Mouse (Mus musculus) limb, embryonic 15.5 days (tissue): ENCODE data around the gene Ctrb1. TPM values are rescaled to one million over a fixed set of nuclear protein-coding genes. Genes with fewer than 3 reads are reported as not detected.

ENCODE experiments used
- ATAC-seq: fragments of 200-750 bp; cut with Nextera tagmentation; 2 replicates; pipeline ENCODE4 v1.8.0; 2017; ENCODE audit warnings: low read depth, moderate TSS enrichment; ENCODE audit not compliant: insufficient number of reproducible peaks, low FRiP score, low TSS enrichment
- H3K27ac ChIP-seq: fragments of 300-500 bp; sonication (generic); 2 replicates; pipeline ENCODE4 v1.5.1; 2015; ENCODE audit warnings: moderate library complexity, mild to moderate bottlenecking, inconsistent platforms
- H3K27me3 ChIP-seq: fragments of 300-500 bp; sonication (generic); 2 replicates; pipeline ENCODE4 v1.6.1; 2015; ENCODE audit warnings: inconsistent platforms
- H3K36me3 ChIP-seq: fragments of 300-500 bp; sonication (generic); 2 replicates; pipeline ENCODE4 v1.6.1; 2015; ENCODE audit warnings: inconsistent platforms
- H3K4me1 ChIP-seq: fragments of 300-500 bp; sonication (generic); 2 replicates; pipeline ENCODE4 v1.6.1; 2015; ENCODE audit warnings: inconsistent platforms
- H3K4me2 ChIP-seq: fragments of 300-500 bp; sonication (generic); 2 replicates; pipeline ENCODE4 v1.6.1; 2015; ENCODE audit warnings: mild to moderate bottlenecking, inconsistent platforms
- H3K4me3 ChIP-seq: fragments of 300-500 bp; sonication (generic); 2 replicates; pipeline ENCODE4 v1.5.1; 2015; ENCODE audit warnings: mild to moderate bottlenecking, inconsistent platforms
- H3K9ac ChIP-seq: fragments of 300-500 bp; sonication (generic); 2 replicates; pipeline ENCODE4 v1.6.1; 2015; ENCODE audit warnings: inconsistent platforms
- H3K9me3 ChIP-seq: fragments of 300-500 bp; sonication (generic); 2 replicates; pipeline ENCODE4 v1.6.1; 2016; ENCODE audit warnings: inconsistent platforms
- WGBS: fragments of 180-500 bp; shearing (Covaris S2); methylation state at CpG from one replicate; pipeline ENCODE4 v1.1.7; 2015; 5-methylcytosine and 5-hydroxymethylcytosine counted together
- polyA plus RNA-seq: library from polyadenylated mRNA; unstranded; fragments of >200 nt; fragmentation: Nextera tagmentation; extraction: Ambion mirVana; gene quantifications from 2 replicates; pipeline ENCODE4 v1.2.1, GENCODE M21; 2015

Gene Ctrb1
- polyA plus RNA-seq, 1 experiment from 2014 or later = 0.28 TPM

DNA sequence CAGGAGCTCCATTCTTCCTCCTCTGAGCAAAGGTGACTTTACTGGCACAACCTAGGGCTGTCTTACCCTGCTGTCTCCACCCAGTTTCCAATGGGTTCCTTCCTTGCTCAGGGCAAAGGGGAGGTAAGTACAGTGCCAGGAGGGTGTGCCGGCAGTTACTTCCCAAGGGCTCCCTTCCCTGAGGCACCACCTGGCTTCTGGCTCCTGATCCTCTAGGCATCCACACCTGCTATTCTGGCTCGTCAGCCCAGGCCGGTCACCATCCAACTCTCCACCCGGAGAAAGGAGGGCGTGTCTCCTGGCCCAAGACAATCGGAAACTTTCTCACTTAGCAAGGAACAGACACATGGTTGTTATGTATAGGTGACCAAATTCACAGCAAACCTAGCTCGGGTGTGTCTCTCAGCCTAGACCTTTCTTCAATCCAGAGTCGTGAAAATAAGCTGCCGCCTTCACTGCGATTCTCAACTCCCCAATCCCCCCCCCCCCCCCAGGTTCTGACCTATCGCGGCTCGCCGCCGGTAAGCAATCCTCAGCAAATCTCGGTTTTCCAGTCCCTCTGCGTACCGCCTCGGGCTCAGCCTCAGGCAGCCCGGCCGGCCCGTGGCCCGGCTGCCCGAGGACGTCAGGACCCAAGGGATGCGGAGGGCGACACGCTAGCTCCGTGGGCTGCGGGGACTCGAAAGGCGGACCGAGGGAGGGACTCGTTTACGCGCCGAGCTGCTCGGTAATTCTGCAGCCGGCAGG lies 40.6 kb upstream of the Ctrb1 start:
- ATAC-seq = peak; percentile 9; the same call in 1 of the 2 replicates
- peak overlapping the region; percentile 76 for H3K9ac ChIP-seq
- WGBS = under 1% methylated on average over 39 of the region's 39 CpGs
- H3K4me3 ChIP-seq = peak overlapping the region; percentile 77
- H3K4me1 ChIP-seq = peaks cover 88% of the 10 kb centered on the region
- no peaks in the 10 kb centered on the region for H3K9me3 ChIP-seq
- H3K27me3 ChIP-seq = no peaks in the 10 kb centered on the region
- no peaks in the 10 kb centered on the region for H3K36me3 ChIP-seq
- H3K27ac ChIP-seq = peak overlapping the region; percentile 87
- peak overlapping the region; percentile 75 for H3K4me2 ChIP-seq

GRCm38 (mm10) chr8:111729233-111730170 lies 38.7 kb upstream of the Ctrb1 start:
- ATAC-seq = no peak
- H3K9ac ChIP-seq = no peak overlapping the region
- WGBS = 71% methylated on average over 7 of the region's 7 CpGs

DNA sequence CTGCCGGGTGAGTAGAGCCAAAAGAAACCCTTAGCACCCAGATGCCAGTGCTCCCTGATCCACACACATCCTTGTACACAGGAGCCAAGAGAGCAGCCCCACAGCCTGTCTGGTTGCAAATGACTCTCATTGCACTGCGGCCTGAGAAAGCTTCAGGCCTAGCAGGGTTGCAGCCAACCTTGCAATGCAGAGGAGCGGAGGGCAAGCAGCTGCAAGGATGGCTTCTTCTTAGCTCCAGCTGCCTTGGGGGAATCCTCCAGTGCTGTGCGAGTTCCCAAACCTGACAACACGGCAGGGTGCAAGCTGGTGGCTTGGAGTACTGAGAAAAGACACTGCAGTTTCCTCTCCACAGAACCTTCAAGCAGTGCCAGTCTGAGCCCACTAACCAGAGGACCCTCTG lies 37.7 kb upstream of the Ctrb1 start:
- no peak overlapping the region for H3K4me2 ChIP-seq
- ATAC-seq = no peak
- H3K4me1 ChIP-seq = peaks cover 68% of the 10 kb centered on the region
- no peaks in the 10 kb centered on the region for H3K9me3 ChIP-seq
- no peak overlapping the region for H3K9ac ChIP-seq
- no peak overlapping the region for H3K4me3 ChIP-seq
- peak overlapping the region; percentile 43; the same call in 1 of the 2 replicates for H3K27ac ChIP-seq
- H3K27me3 ChIP-seq = no peaks in the 10 kb centered on the region
- H3K36me3 ChIP-seq = no peaks in the 10 kb centered on the region
- 65% methylated on average over 5 of the region's 5 CpGs for WGBS

More at GRCm38 (mm10) chr8:111729233-111730170, 38.7 kb upstream of the Ctrb1 start:
- Histone ChIP-seq H3K36me3 (no peaks in the 10 kb centered on the region), H3K27me3 (no peaks in the 10 kb centered on the region), H3K4me2 (no peak overlapping the region), H3K27ac (peak overlapping the region; percentile 43), H3K4me1 (peaks cover 75% of the 10 kb centered on the region), H3K9me3 (no peaks in the 10 kb centered on the region), H3K4me3 (no peak overlapping the region)

DNA sequence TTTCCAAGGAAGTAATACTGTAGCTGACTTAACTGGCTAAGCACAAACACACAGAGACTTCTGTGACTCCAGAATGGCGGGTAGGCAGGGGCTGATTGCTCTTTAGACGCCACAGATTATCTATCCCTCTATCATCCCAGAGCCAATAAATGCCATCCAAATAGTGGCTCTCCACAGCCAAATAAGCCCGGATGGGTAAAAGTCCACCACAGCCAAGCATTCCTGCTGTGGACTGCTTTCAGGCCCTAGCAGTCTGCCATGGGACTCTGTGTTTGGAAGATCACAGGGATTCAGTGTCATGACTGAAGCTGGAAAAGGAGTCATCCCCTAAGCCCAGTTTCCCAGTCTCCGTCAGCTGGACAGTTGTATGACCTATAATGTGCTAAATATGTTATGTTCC lies 36.7 kb upstream of the Ctrb1 start:
- 65% methylated on average over 4 of the region's 4 CpGs for WGBS
- H3K36me3 ChIP-seq = no peaks in the 10 kb centered on the region
- no peaks in the 10 kb centered on the region for H3K27me3 ChIP-seq
- ATAC-seq = no peak
- H3K9ac ChIP-seq = no peak overlapping the region
- H3K4me2 ChIP-seq = no peak overlapping the region
- no peak overlapping the region for H3K27ac ChIP-seq
- H3K4me1 ChIP-seq = peaks cover 59% of the 10 kb centered on the region
- no peak overlapping the region for H3K4me3 ChIP-seq
- no peaks in the 10 kb centered on the region for H3K9me3 ChIP-seq

DNA sequence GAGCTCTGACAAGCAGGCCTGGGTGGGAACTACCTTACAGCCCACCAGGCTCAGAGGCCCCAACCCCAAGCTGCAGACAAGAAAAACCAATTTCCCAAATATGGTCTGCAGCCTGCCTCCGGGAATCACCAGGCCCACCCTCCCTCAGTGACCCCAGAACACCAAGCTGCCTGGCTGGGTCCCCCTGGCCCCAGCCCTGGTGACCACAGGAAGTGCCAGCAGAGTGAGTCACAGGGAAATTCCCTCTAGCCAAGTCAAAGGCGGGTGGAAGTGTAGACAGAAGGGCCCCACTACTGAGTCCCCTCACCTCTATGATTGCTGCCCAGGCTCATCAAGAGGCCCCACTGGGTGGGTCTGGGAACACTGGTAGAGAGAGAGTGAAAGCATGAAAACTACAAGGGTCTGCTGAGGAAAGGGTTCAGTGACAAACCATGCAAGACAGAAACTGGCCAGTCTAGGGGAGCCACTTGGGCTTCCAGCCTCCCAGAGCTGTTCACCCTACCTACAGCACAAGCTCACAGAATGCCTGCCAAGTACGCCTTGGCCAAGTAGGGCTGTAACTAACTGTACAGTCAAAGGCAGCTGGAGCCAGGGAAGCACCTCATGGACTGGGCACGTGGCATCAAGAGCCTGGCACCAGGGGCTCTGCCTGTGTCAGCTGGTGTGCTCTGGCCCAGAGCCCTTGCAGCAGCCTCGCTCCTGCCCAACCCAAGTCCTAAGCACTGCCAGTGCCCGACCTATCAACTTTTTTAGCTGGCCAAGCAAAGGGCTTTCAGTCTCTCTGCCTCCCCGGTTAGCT lies 35.5 kb upstream of the Ctrb1 start:
- no peaks in the 10 kb centered on the region for H3K9me3 ChIP-seq
- no peak overlapping the region for H3K9ac ChIP-seq
- no peak overlapping the region for H3K4me3 ChIP-seq
- peak overlapping the region; percentile 77 for H3K27ac ChIP-seq
- ATAC-seq = peak; percentile 74
- no peak overlapping the region for H3K4me2 ChIP-seq
- H3K27me3 ChIP-seq = no peaks in the 10 kb centered on the region
- H3K36me3 ChIP-seq = no peaks in the 10 kb centered on the region
- 55% methylated on average over 7 of the region's 7 CpGs for WGBS
- H3K4me1 ChIP-seq = peaks cover 53% of the 10 kb centered on the region

- WGBS = 87% methylated on average over 6 of the region's 6 CpGs
- H3K4me2 ChIP-seq = no peak overlapping the region
- H3K27ac ChIP-seq = no peak overlapping the region
Measured at GRCm38 (mm10) chr8:111725341-111725740, 34.5 kb upstream of the Ctrb1 start.

DNA sequence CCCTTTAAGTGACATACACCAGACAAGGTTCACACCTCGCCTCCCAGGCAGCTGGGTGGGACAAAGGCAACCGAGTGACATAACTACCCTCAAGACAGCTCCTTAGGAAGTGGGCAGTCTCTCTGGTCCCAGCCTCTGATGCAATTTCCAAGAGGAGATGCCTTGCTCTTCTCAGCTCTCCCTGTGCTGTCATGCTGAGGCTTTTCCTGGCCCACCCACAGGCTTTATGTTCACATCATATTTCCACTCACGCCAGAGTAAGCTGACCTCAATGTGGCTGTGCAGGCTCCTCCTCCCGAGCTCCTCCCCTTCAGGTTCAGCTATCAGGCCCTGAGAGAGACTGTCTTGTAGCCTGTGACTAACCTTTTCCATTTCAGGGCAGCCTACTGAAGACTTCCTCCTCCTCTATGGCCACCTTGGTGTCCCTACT lies 29.3 kb upstream of the Ctrb1 start:
- Histone ChIP-seq H3K9ac (no peak overlapping the region), H3K4me2 (no peak overlapping the region), H3K27me3 (no peaks in the 10 kb centered on the region), H3K36me3 (peaks cover 33% of the 10 kb centered on the region), H3K9me3 (no peaks in the 10 kb centered on the region), H3K4me1 (peaks cover 38% of the 10 kb centered on the region), H3K27ac (no peak overlapping the region), H3K4me3 (no peak overlapping the region)
- WGBS = 46% methylated on average over 4 of the region's 4 CpGs
- ATAC-seq = no peak

More at GRCm38 (mm10) chr8:111725341-111725740, 34.5 kb upstream of the Ctrb1 start:
- peaks cover 48% of the 10 kb centered on the region for H3K4me1 ChIP-seq
- peaks cover 9% of the 10 kb centered on the region for H3K36me3 ChIP-seq
- no peaks in the 10 kb centered on the region for H3K27me3 ChIP-seq
- H3K9me3 ChIP-seq = no peaks in the 10 kb centered on the region
- ATAC-seq = no peak
- H3K4me3 ChIP-seq = no peak overlapping the region
- no peak overlapping the region for H3K9ac ChIP-seq

DNA sequence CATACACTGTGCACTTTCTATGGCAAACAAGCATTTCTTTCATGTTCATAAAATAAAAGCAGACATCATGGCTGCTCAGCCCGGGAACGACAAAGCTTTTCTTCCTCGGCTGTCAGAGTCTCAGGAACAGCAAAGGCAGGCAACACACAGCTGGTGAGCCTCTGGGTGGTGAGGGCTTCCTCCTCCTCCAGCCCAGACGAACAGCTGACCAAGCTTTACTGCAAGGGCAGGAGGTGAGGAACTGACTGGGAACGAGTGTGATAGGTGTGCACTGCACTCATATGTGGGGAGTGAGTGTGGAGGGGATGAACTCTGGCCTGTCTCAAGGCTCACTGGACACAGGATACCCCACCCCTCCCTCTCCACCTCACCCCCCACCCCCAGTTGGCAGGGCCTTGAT lies 28.1 kb upstream of the Ctrb1 start:
- no peak overlapping the region for H3K9ac ChIP-seq
- peaks cover 34% of the 10 kb centered on the region for H3K4me1 ChIP-seq
- no peak overlapping the region for H3K27ac ChIP-seq
- H3K4me3 ChIP-seq = no peak overlapping the region
- no peaks in the 10 kb centered on the region for H3K9me3 ChIP-seq
- peaks cover 45% of the 10 kb centered on the region for H3K36me3 ChIP-seq
- no peak overlapping the region for H3K4me2 ChIP-seq
- ATAC-seq = no peak
- no peaks in the 10 kb centered on the region for H3K27me3 ChIP-seq
- WGBS = 60% methylated on average over 5 of the region's 5 CpGs

DNA sequence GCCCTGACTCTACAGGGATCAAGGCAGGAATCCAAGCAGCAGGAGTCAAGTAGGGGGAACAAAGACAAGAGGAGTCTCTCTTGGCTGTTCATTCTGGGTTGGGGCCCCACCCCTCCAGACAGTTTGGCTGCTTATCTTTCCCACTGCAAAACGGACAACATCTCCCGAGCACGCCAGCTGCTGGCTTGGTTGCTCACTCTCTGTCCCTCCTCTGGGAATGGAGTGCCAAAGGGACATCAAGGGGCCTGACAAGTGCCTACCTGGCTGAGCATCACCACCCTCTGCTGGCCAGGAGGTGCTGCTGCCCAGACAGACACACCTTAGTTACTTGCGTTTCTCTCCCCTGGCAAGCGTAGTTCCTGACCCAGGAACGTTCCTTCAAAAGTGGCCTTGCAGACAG lies 27.1 kb upstream of the Ctrb1 start:
- 65% methylated on average over 6 of the region's 6 CpGs for WGBS
- Histone ChIP-seq H3K9ac (no peak overlapping the region), H3K27ac (peak overlapping the region; percentile 95), H3K4me1 (peaks cover 34% of the 10 kb centered on the region), H3K4me2 (no peak overlapping the region), H3K9me3 (no peaks in the 10 kb centered on the region), H3K27me3 (no peaks in the 10 kb centered on the region), H3K36me3 (peaks cover 55% of the 10 kb centered on the region), H3K4me3 (no peak overlapping the region)
- no peak for ATAC-seq

GRCm38 (mm10) chr8:111717488-111717792 lies 26.6 kb upstream of the Ctrb1 start:
- Histone ChIP-seq H3K9ac (no peak overlapping the region), H3K4me1 (peaks cover 34% of the 10 kb centered on the region), H3K9me3 (no peaks in the 10 kb centered on the region), H3K4me3 (no peak overlapping the region), H3K4me2 (peak overlapping the region; percentile 26; the same call in 1 of the 2 replicates), H3K36me3 (peaks cover 60% of the 10 kb centered on the region), H3K27me3 (no peaks in the 10 kb centered on the region), H3K27ac (peak overlapping the region; percentile 95)
- WGBS = 73% methylated on average over 4 of the region's 4 CpGs
- ATAC-seq = no peak

DNA sequence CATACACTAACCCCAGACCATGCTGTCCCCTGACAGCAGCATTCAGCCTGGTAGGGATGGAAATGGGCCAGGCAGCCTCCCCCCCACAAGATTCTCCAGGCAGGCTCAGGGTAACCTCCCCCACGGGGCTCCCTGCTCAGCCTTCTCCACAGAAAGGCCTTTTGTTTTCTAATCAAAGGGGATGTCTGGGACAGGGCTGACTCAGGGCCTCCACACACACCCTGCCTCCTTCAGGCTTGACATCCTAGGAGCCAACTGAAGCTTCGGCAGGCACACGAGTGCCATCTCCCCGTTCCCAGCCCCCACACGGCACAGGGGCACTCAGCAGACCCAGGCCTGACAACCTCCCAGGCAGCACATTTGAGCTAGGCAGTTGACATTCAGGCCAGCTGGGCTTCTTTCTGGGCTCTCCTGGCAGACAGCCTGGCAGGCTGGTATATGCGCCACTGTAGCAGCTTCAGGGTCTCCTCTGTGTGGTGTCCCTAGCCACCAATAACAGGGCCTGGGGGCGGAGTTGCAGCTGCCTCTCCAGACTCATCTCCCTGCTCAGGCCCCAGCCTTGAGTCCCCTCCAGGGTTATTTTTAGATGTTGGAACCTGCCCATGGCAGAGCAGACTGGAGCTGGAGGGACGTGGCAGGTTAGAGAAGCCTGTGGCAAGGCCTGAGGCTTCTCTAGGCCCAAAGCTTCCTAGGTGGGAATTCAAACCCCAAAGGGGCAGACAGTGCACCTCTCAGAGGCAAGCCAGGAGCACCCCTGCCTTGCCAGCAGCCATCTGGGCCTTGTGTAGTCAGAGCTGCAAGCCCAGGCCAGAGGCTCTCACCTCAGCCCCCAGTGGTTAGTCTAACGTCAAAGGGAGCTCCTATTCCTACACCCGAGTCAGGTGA lies 26.0 kb upstream of the Ctrb1 start:
- no peaks in the 10 kb centered on the region for H3K27me3 ChIP-seq
- peaks cover 34% of the 10 kb centered on the region for H3K4me1 ChIP-seq
- no peak overlapping the region for H3K4me3 ChIP-seq
- no peak overlapping the region for H3K9ac ChIP-seq
- peak; percentile 80 for ATAC-seq
- 46% methylated on average over 10 of the region's 10 CpGs for WGBS
- peak overlapping the region; percentile 26; the same call in 1 of the 2 replicates for H3K4me2 ChIP-seq
- peaks cover 65% of the 10 kb centered on the region for H3K36me3 ChIP-seq
- H3K9me3 ChIP-seq = no peaks in the 10 kb centered on the region
- peak overlapping the region; percentile 95 for H3K27ac ChIP-seq
